Mouse (Mus musculus) forebrain, embryonic 14.5 days (tissue): ENCODE results near the gene Hils1. TPM values are rescaled to one million over a fixed set of nuclear protein-coding genes. Genes with fewer than 3 reads are reported as not detected.

Source experiments
- ATAC-seq: fragments of 200-750 bp; cut with Nextera tagmentation; 2 replicates; pipeline ENCODE4 v1.8.0; 2017; ENCODE audit warnings: mild to moderate bottlenecking, moderate library complexity
- DNase-seq: peaks from one replicate; pipeline ENCODE4 v3.0.0-alpha.2; 2015; ENCODE audit warnings: low spot score
- H3K27ac ChIP-seq: fragments of 300-500 bp; sonication (generic); 2 replicates; pipeline ENCODE4 v1.5.1; 2014; ENCODE audit warnings: low read depth, mild to moderate bottlenecking, control low read depth, low read length, moderate library complexity
- H3K27me3 ChIP-seq: fragments of 300-500 bp; sonication (generic); replicated peaks from 2 replicates; pipeline ENCODE4 v1.6.1; 2014; ENCODE audit warnings: low read length, control low read depth, mixed read lengths; ENCODE audit not compliant: control insufficient read depth, insufficient read depth
- H3K36me3 ChIP-seq: fragments of 300-500 bp; sonication (generic); 2 replicates; pipeline ENCODE4 v1.6.1; 2014; ENCODE audit warnings: low read length, control low read depth; ENCODE audit not compliant: control insufficient read depth, insufficient read depth
- H3K4me1 ChIP-seq: fragments of 300-500 bp; sonication (generic); 2 replicates; pipeline ENCODE4 v1.6.1; 2014; ENCODE audit warnings: antibody characterized with exemption, low read length, control low read depth; ENCODE audit not compliant: control insufficient read depth, insufficient read depth
- H3K4me2 ChIP-seq: fragments of 300-500 bp; sonication (generic); 2 replicates; pipeline ENCODE4 v1.6.1; 2014; ENCODE audit warnings: mild to moderate bottlenecking, control low read depth, low read length
- H3K4me3 ChIP-seq: fragments of 300-500 bp; sonication (generic); 2 replicates; pipeline ENCODE4 v1.5.1; 2014; ENCODE audit warnings: low read depth, low read length, control low read depth
- H3K9ac ChIP-seq: fragments of 300-500 bp; sonication (generic); 2 replicates; pipeline ENCODE4 v1.6.1; 2014; ENCODE audit warnings: mild to moderate bottlenecking, low read length, control low read depth, moderate library complexity
- H3K9me3 ChIP-seq: fragments of 300-500 bp; sonication (generic); replicated peaks from 2 replicates; pipeline ENCODE4 v1.6.1; 2016; ENCODE audit warnings: low read length, control low read depth, mixed read lengths; ENCODE audit not compliant: control insufficient read depth
- WGBS: fragments of 180-500 bp; shearing (Covaris S2); extraction: QIAGEN DNeasy Blood & Tissue Kit; methylation state at CpG from one replicate; pipeline ENCODE4 v1.1.7; 2014; 5-methylcytosine and 5-hydroxymethylcytosine counted together
- polyA plus RNA-seq: library from polyadenylated mRNA; unstranded; fragments of >200 nt; fragmentation: Nextera tagmentation; extraction: Ambion mirVana; gene quantifications from 2 replicates; pipeline ENCODE4 v1.2.1, GENCODE M21; 2014

Hils1 gene
- polyA plus RNA-seq, 1 experiment from 2014 or later: not detected

- H3K4me2 ChIP-seq: no peak overlapping the region
- no peaks in the 10 kb centered on the region for H3K36me3 ChIP-seq
- peaks cover 42% of the 10 kb centered on the region for H3K27me3 ChIP-seq
- no peak overlapping the region for H3K4me3 ChIP-seq
- peaks cover 12% of the 10 kb centered on the region for H3K4me1 ChIP-seq
- H3K9ac ChIP-seq: no peak overlapping the region
- DNase-seq (no peak), ATAC-seq (no peak)
- WGBS: 16% methylated on average over 8 of the region's 8 CpGs
- H3K27ac ChIP-seq: no peak overlapping the region
- no peaks in the 10 kb centered on the region for H3K9me3 ChIP-seq
These were observed 33.8 kb upstream of the Hils1 start for GRCm38 (mm10) chr11:94933584-94933983.

GRCm38 (mm10) chr11:94934526-94934925, 32.9 kb upstream of the Hils1 start:
- no peak overlapping the region for H3K4me3 ChIP-seq
- H3K27ac ChIP-seq: no peak overlapping the region
- 33% methylated on average over 11 of the region's 11 CpGs for WGBS
- DNase-seq (no peak), ATAC-seq (no peak)
- no peak overlapping the region for H3K9ac ChIP-seq
- no peaks in the 10 kb centered on the region for H3K9me3 ChIP-seq
- H3K27me3 ChIP-seq: peaks cover 49% of the 10 kb centered on the region
- H3K4me1 ChIP-seq: peaks cover 8% of the 10 kb centered on the region
- no peak overlapping the region for H3K4me2 ChIP-seq
- no peaks in the 10 kb centered on the region for H3K36me3 ChIP-seq

DNA sequence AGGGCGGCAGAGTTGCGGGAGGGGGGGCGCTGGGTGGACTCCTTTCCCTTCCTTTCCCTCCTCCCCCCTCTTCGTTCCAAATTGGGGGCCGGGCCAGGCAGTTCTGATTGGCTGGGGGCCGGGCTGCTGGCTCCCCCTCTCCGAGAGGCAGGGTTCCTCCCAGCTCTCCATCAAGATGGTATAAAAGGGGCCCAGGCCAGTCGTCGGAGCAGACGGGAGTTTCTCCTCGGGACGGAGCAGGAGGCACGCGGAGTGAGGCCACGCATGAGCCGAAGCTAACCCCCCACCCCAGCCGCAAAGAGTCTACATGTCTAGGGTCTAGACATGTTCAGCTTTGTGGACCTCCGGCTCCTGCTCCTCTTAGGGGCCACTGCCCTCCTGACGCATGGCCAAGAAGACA, 31.3 kb upstream of the Hils1 start, which contains the start of gene Col1a1:
TSS of gene Col1a1 (plus strand) at position 180 of the 400 bp plus-strand sequence.
- H3K27me3 ChIP-seq: peaks cover 49% of the 10 kb centered on the region

DNA sequence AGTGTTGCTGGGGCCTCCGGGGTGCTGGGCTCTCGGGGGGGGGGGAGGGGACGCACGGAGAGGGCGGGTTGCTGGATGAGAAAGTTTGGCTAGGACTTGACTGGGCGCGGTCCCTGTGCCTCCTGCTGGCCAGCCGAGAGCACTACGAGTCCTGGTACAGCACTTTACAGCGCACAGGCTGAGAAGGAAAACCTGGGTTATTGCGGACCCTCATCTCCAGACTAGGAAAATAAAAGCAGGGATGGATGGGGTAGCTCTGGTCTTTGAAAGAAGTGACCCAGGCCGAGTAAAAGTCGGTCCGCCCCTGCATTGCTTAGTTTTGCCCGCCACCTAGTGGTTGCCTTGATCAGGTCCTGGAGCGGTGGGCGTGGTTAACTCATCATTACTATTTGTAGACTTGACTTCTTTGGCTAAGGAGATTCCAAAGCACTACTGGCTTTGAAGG, 30.5 kb upstream of the Hils1 start:
- Histone ChIP-seq H3K27me3 (peaks cover 49% of the 10 kb centered on the region), H3K4me2 (peak overlapping the region; percentile 51), H3K9ac (no peak overlapping the region), H3K4me3 (peak overlapping the region; percentile 23; the same call in 1 of the 2 replicates), H3K4me1 (peaks cover 8% of the 10 kb centered on the region), H3K9me3 (no peaks in the 10 kb centered on the region), H3K27ac (no peak overlapping the region), H3K36me3 (no peaks in the 10 kb centered on the region)
- 0% methylated on average over 17 of the region's 17 CpGs for WGBS
- peak; percentile 92 for DNase-seq
- ATAC-seq: peak; percentile 75

More for the DNA sequence above, 31.3 kb upstream of the Hils1 start, which contains the start of gene Col1a1:
- DNase-seq: no peak
- Histone ChIP-seq H3K27ac (no peak within 1 kb of the TSS), H3K4me2 (peak within 1 kb of the TSS; percentile 51), H3K4me1 (peaks cover 8% of the 10 kb centered on the region), H3K9me3 (no peaks in the 10 kb centered on the region), H3K36me3 (no peaks in the 10 kb centered on the region), H3K4me3 (peak within 1 kb of the TSS; percentile 23; the same call in 1 of the 2 replicates), H3K9ac (no peak within 1 kb of the TSS)
- no peak for ATAC-seq
- 15% methylated on average over 19 of the region's 19 CpGs for WGBS

- WGBS: 1% methylated on average over 18 of the region's 18 CpGs
- H3K9me3 ChIP-seq: no peaks in the 10 kb centered on the region
- DNase-seq (no peak), ATAC-seq (peak; percentile 46)
- no peak overlapping the region for H3K27ac ChIP-seq
- H3K4me3 ChIP-seq: peak overlapping the region; percentile 23
- peaks cover 49% of the 10 kb centered on the region for H3K27me3 ChIP-seq
- peaks cover 8% of the 10 kb centered on the region for H3K4me1 ChIP-seq
- H3K4me2 ChIP-seq: peak overlapping the region; percentile 51
- no peaks in the 10 kb centered on the region for H3K36me3 ChIP-seq
- peak overlapping the region; percentile 41 for H3K9ac ChIP-seq
These were observed 30.0 kb upstream of the Hils1 start for GRCm38 (mm10) chr11:94937335-94937781.

- Histone ChIP-seq H3K27me3 (peaks cover 53% of the 10 kb centered on the region), H3K36me3 (no peaks in the 10 kb centered on the region), H3K9ac (peak overlapping the region; percentile 41), H3K9me3 (no peaks in the 10 kb centered on the region), H3K4me1 (peaks cover 8% of the 10 kb centered on the region), H3K4me2 (peak overlapping the region; percentile 51), H3K27ac (no peak overlapping the region), H3K4me3 (peak overlapping the region; percentile 23)
- DNase-seq: no peak
- WGBS: under 1% methylated on average over 15 of the region's 15 CpGs
- no peak for ATAC-seq
These were observed 29.6 kb upstream of the Hils1 start for GRCm38 (mm10) chr11:94937787-94938186.

- Histone ChIP-seq H3K4me3 (no peak overlapping the region), H3K36me3 (no peaks in the 10 kb centered on the region), H3K27ac (no peak overlapping the region), H3K4me1 (peaks cover 8% of the 10 kb centered on the region), H3K27me3 (peaks cover 50% of the 10 kb centered on the region), H3K9me3 (no peaks in the 10 kb centered on the region), H3K4me2 (no peak overlapping the region), H3K9ac (no peak overlapping the region)
- 21% methylated on average over 9 of the region's 9 CpGs for WGBS
- no peak for DNase-seq
- ATAC-seq: no peak
These were observed 29.1 kb upstream of the Hils1 start for GRCm38 (mm10) chr11:94938296-94938695.

DNA sequence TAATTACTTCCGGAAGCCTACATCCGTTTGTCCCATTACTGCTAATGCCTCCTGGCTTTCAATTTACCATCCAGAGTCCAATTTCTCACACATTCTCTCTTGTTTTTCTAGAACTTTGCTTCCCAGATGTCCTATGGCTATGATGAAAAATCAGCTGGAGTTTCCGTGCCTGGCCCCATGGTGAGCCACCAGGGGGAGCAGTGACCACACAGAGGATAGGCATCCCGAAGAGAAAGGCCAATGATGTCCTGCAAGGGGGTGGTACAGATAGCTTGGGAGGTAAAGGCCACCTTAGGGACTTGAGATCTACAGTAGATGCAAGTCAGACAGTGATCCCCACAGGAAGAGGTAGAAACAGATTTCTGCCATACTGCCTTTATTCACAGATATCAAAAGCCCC, 28.1 kb upstream of the Hils1 start:
- Histone ChIP-seq H3K36me3 (no peaks in the 10 kb centered on the region), H3K9me3 (no peaks in the 10 kb centered on the region), H3K27me3 (peaks cover 42% of the 10 kb centered on the region), H3K9ac (no peak overlapping the region), H3K4me1 (peaks cover 8% of the 10 kb centered on the region), H3K4me2 (no peak overlapping the region), H3K27ac (no peak overlapping the region), H3K4me3 (no peak overlapping the region)
- DNase-seq (peak; percentile 77), ATAC-seq (no peak)
- WGBS: 20% methylated on average over 4 of the region's 4 CpGs

GRCm38 (mm10) chr11:94941121-94941520, 26.3 kb upstream of the Hils1 start:
- no peak overlapping the region for H3K4me2 ChIP-seq
- peaks cover 24% of the 10 kb centered on the region for H3K27me3 ChIP-seq
- no peak overlapping the region for H3K27ac ChIP-seq
- no peak for ATAC-seq
- DNase-seq: no peak
- no peaks in the 10 kb centered on the region for H3K9me3 ChIP-seq
- no peaks in the 10 kb centered on the region for H3K36me3 ChIP-seq
- peaks cover 8% of the 10 kb centered on the region for H3K4me1 ChIP-seq
- no peak overlapping the region for H3K9ac ChIP-seq
- H3K4me3 ChIP-seq: no peak overlapping the region
- WGBS: 52% methylated on average over 9 of the region's 9 CpGs
